Mouse (Mus musculus) heart, adult 2 months (tissue): Measurements from ENCODE around the gene Eef2k. TPM values are rescaled to one million over a fixed set of nuclear protein-coding genes. Genes with fewer than 3 reads are reported as not detected.
"Not testable (repeated sequence)": the region's sequence is repeated elsewhere in the genome, so short reads cannot be mapped to it uniquely, and the experiment has no call there.

Experiments
- DNase-seq, 2 experiments: peaks; one replicate each; pipeline ENCODE4 v3.0.0; 2021
- H3K27ac ChIP-seq: fragments of 200-600 bp; 2 replicates; pipeline ENCODE4 v1.8.1; 2022
- H3K27me3 ChIP-seq: fragments of 200-500 bp; 2 replicates; pipeline ENCODE4 v1.6.1; 2012; ENCODE audit warnings: mild to moderate bottlenecking, low read length, inconsistent platforms, mixed read lengths; ENCODE audit not compliant: control insufficient read depth, insufficient read depth
- H3K36me3 ChIP-seq: fragments of 200-500 bp; 2 replicates; pipeline ENCODE4 v1.6.1; 2012; ENCODE audit warnings: low read length, inconsistent platforms; ENCODE audit not compliant: control insufficient read depth, insufficient read depth
- H3K4me1 ChIP-seq: fragments of 200-500 bp; 2 replicates; pipeline ENCODE4 v1.6.1; 2011; ENCODE audit warnings: low read length; ENCODE audit not compliant: control insufficient read depth, insufficient read depth
- H3K4me3 ChIP-seq: fragments of 200-600 bp; 2 replicates; pipeline ENCODE4 v1.8.1; 2022
- H3K79me2 ChIP-seq: fragments of 200-500 bp; replicated peaks from 2 replicates; pipeline ENCODE4 v1.6.1; 2012; ENCODE audit warnings: mild to moderate bottlenecking, inconsistent platforms, low read length, moderate library complexity, mixed read lengths; ENCODE audit not compliant: control insufficient read depth, insufficient read depth
- H3K9ac ChIP-seq: fragments of 200-500 bp; 2 replicates; pipeline ENCODE4 v1.6.1; 2012; ENCODE audit warnings: low read depth, mild to moderate bottlenecking, control low read depth, inconsistent platforms, low read length, mixed read lengths
- CTCF ChIP-seq: fragments of 200-600 bp; IDR thresholded peaks from 2 replicates; pipeline ENCODE4 v1.8.1; 2022; ENCODE audit warnings: antibody characterized with exemption, mild to moderate bottlenecking, moderate library complexity
- EP300 ChIP-seq: fragments of 200-500 bp; IDR thresholded peaks from 2 replicates; pipeline ENCODE4 v1.6.1; 2011; ENCODE audit warnings: low read depth, low read length, control low read depth; ENCODE audit not compliant: insufficient read depth
- POLR2A ChIP-seq: fragments of 200-500 bp; IDR thresholded peaks from 2 replicates; pipeline ENCODE4 v1.6.1; 2011; ENCODE audit warnings: mild to moderate bottlenecking, low read depth, low read length, control low read depth; ENCODE audit not compliant: insufficient read depth
- WGBS: fragments of 180-500 bp; shearing (Covaris S2); methylation state at CpG from one replicate; pipeline ENCODE4 v1.1.7; 2018; 5-methylcytosine and 5-hydroxymethylcytosine counted together
- intact Hi-C: fragments of 180-260 bp; cut with DNase I; formaldehyde crosslinking; loops from one replicate; pipeline ENCODE4 v1.15.1; 2025
- polyA plus RNA-seq: library from polyadenylated mRNA; depleted of rRNA; stranded (reverse); fragments of >200 nt; gene quantifications from 2 replicates; pipeline ENCODE4 v1.2.3, GENCODE M21; 2012
- total RNA-seq, 2 experiments: library from RNA; stranded (reverse); gene quantifications; 2 replicates each; pipeline ENCODE4 v1.2.3; 2021

The Eef2k gene
- total and polyA plus RNA-seq, 3 experiments, result 22.8 to 28.9 (median 23.9) TPM

DNA sequence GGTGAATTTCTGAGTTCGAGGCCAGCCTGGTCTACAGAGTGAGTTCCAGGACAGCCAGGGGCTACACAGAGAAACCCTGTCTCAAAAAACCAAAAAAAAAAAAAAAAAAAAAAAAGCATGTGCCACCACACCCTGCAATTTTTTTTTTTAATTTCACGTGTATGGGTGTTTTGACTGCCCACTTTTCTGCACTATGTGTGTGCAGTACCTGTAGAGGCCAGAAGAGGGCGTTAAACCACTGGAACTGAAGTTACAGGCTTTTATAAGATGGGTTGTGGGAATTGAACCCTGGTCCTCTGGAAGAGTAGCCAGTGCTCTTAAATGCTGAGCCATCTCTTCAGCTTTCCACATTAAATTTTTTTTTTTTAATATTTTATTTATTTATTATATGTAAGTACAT, 67.5 kb downstream of the Eef2k start:
- not testable (repeated sequence) for H3K27me3 ChIP-seq, H3K36me3 ChIP-seq, H3K4me1 ChIP-seq, H3K4me3 ChIP-seq, H3K79me2 ChIP-seq, DNase-seq, H3K27ac ChIP-seq, H3K9ac ChIP-seq
- TF ChIP-seq CTCF, result peak; percentile 40
- 65% methylated on average over 3 of the region's 3 CpGs for WGBS
- intact Hi-C loops, result loop anchor here (10.0 kb wide), 2 partner anchors 235 to 275 kb away; partner anchors contain the start of genes Mosmo, Pdzd9 and Uqcrc2

- intact Hi-C loops, result loop anchor here (10.0 kb wide), 2 partner anchors 236 to 276 kb away; partner anchors contain the start of genes Mosmo, Pdzd9 and Uqcrc2
- WGBS, result 83% methylated on average over 6 of the region's 6 CpGs
These were observed 68.6 kb downstream of the Eef2k start for GRCm38 (mm10) chr7:120911268-120911667.

DNA sequence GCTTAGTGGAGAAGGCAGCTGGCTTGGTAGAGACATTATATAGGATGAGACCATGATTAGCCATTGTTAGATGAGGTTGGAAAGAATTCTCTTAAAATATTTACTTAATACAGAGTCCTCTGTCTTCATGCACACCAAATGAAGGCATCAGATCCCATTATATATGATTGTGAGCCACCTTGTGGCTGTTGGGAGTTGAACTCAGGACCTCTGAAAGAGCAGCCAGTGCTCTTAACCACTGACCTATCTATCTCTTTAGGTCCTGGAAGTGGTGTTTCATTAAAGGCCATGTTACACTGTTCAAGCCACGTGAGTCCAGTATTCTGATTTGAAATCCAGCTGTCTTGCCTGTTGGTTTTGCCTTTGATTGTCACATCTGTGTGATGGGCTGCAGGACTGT, 70.7 kb downstream of the Eef2k start:
- DNase-seq, result no peak

More at GRCm38 (mm10) chr7:120911268-120911667, 68.6 kb downstream of the Eef2k start:
- not testable (repeated sequence) for H3K9ac ChIP-seq, H3K4me1 ChIP-seq, H3K4me3 ChIP-seq, H3K36me3 ChIP-seq, H3K27ac ChIP-seq, DNase-seq, H3K79me2 ChIP-seq, H3K27me3 ChIP-seq

DNA sequence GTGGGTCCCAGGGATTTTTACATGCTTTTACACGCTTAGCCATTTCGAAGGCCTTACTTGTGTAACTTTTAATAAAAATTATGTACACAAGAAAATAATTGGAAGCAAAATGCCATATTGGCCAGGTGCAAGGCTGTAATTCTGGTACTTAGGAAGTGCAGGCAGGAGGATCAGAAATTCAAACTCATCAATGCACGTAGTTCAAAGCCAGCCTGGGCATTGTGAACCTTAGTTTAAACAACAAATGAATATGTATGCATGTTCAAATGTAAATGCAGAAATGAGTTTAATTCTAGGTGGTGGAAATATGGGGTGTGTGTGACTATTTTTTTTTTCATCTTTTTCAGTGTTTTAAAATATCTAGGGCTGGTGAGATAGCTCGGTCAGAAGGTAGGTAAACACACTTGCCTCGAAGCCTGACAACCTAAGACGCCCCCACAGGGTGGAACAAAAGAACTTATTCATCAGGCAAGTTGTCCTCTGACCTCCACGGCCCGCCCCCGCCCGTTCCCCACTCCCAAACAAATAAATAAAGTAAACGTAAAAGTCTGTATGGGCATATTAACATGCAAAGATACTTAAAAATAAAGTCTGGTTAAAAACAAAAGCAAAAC, 73.7 kb downstream of the Eef2k start:
- no peak overlapping the region for H3K9ac ChIP-seq
- no peaks in the 10 kb centered on the region for H3K36me3 ChIP-seq
- TF ChIP-seq EP300 (no peak), CTCF (no peak), POLR2A (no peak)
- H3K4me3 ChIP-seq, result no peak overlapping the region; the same call in 1 of the 2 replicates
- H3K79me2 ChIP-seq, result no peaks in the 10 kb centered on the region
- no peak for DNase-seq
- 54% methylated on average over 11 of the region's 11 CpGs for WGBS
- no peaks in the 10 kb centered on the region for H3K27me3 ChIP-seq
- H3K27ac ChIP-seq, result no peak overlapping the region
- no peaks in the 10 kb centered on the region for H3K4me1 ChIP-seq
- intact Hi-C loops, result loop anchor here (10.0 kb wide), 2 partner anchors 242 to 282 kb away; partner anchors contain the start of genes Mosmo, Pdzd9 and Uqcrc2

More for the DNA sequence above, 70.7 kb downstream of the Eef2k start:
- H3K79me2 ChIP-seq, result no peaks in the 10 kb centered on the region
- intact Hi-C loops, result loop anchor here (1.0 to 10.0 kb wide), 3 partner anchors 78 to 279 kb away; partner anchors contain the start of genes Mosmo, Pdzd9 and Uqcrc2
- H3K4me3 ChIP-seq, result no peak overlapping the region
- TF ChIP-seq EP300, result no peak
- peak; percentile 62 for TF ChIP-seq CTCF
- H3K27me3 ChIP-seq, result no peaks in the 10 kb centered on the region
- WGBS, result 38% methylated on average over 1 of the region's 1 CpGs
- H3K9ac ChIP-seq, result no peak overlapping the region
- H3K36me3 ChIP-seq, result no peaks in the 10 kb centered on the region
- no peaks in the 10 kb centered on the region for H3K4me1 ChIP-seq
- no peak overlapping the region for H3K27ac ChIP-seq

- no peak for TF ChIP-seq POLR2A
- no peak for TF ChIP-seq EP300
- TF ChIP-seq CTCF, result no peak
- Histone ChIP-seq H3K4me3 (peak overlapping the region; percentile 39), H3K4me1 (no peaks in the 10 kb centered on the region), H3K9ac (no peak overlapping the region), H3K27me3 (no peaks in the 10 kb centered on the region), H3K79me2 (no peaks in the 10 kb centered on the region), H3K27ac (peak overlapping the region; percentile 15; the same call in 1 of the 2 replicates), H3K36me3 (no peaks in the 10 kb centered on the region)
- no peak for DNase-seq
- intact Hi-C loops, result loop anchor here (1.0 to 10.0 kb wide), 3 partner anchors 82 to 282 kb away; partner anchors contain the start of genes Mosmo, Pdzd9 and Uqcrc2
- 3% methylated on average over 12 of the region's 12 CpGs for WGBS
These were observed 74.6 kb downstream of the Eef2k start for GRCm38 (mm10) chr7:120917279-120917591.

DNA sequence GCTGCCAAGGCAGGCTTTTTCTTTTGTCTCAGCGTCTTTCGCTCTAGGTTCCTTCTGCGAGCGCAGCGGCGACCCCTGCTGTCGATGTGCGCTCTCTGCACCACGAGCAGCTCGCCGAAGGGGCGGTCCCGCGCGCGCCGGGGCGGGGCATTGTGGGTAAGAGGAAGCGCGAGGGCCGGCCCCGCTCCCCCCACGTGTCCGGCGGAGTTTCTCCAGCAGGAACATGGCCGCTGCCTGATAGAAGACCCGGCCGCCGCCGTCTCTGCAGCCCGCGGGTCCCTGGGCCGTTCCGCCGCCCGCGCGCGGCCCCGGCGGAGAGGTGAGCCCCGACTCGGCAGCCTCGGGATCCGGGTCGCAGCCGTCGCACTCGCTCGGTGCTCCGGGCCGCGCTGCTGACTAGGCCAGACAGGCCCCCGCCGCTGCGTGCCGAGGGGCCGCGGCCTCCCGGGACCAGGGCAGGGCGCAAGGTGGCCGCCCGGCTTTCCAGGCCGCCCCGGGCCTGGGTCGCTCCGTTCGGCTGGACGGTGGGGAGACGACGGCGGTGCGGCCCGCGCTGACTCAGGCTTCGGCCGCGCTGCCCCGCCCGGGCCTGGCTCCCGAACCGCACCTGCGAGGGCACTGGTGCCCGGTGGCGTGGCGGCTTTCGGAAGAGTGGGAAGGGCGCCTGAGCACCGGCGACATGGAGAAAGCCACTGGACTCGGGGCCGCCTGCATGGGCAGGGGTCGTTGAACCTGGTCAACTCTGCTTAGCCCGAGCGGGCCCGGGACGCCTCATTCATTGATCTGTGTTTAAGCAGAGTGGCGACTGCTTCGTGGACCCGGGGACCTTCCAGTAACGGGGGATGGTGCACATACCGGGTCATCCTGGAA, 75.2 kb downstream of the Eef2k start, which contains the start of gene Polr3e:
Gene Polr3e, plus strand, starts transcription at position 153 of the 870 bp plus-strand sequence.
- intact Hi-C loops, result loop anchor here (1.0 to 10.0 kb wide), 3 partner anchors 83 to 283 kb away; partner anchors contain the start of genes Mosmo, Pdzd9 and Uqcrc2

More for the DNA sequence above, 75.2 kb downstream of the Eef2k start, which contains the start of gene Polr3e:
- TF ChIP-seq EP300 (peak; percentile 87; the same call in 1 of the 2 replicates), CTCF (peak; percentile 95), POLR2A (0 out of 2 replicates have a peak, but pooled peaks have one; percentile 41)
- Histone ChIP-seq H3K4me3 (peak within 1 kb of the TSS; percentile 96), H3K4me1 (no peaks in the 10 kb centered on the region), H3K9ac (peak within 1 kb of the TSS; percentile 90), H3K27ac (peak within 1 kb of the TSS; percentile 73), H3K27me3 (no peaks in the 10 kb centered on the region), H3K79me2 (no peaks in the 10 kb centered on the region), H3K36me3 (no peaks in the 10 kb centered on the region)
- WGBS, result under 1% methylated on average over 102 of the region's 102 CpGs
- DNase-seq, result peak; percentile 100
